Mouse (Mus musculus) liver, embryonic 14.5 days (tissue): ENCODE measurements around the gene Amph. TPM values are rescaled to one million over a fixed set of nuclear protein-coding genes. Genes with fewer than 3 reads are reported as not detected.

Experiments used
- ATAC-seq: fragments of 200-750 bp; cut with Nextera tagmentation; 2 replicates; pipeline ENCODE4 v1.8.0; 2017; ENCODE audit warnings: moderate number of reproducible peaks, mild to moderate bottlenecking, moderate library complexity; ENCODE audit not compliant: insufficient read depth
- DNase-seq, 3 experiments: peaks; one replicate each; pipeline ENCODE4 v3.0.0-alpha.2; 2012 to 2013; ENCODE audit warnings: low read depth in 3 of 3, low spot score in 3 of 3
- H3K27ac ChIP-seq: fragments of 300-500 bp; sonication (generic); 2 replicates; pipeline ENCODE4 v1.5.1; 2014; ENCODE audit warnings: moderate library complexity, mild to moderate bottlenecking, control low read depth, inconsistent platforms
- H3K27me3 ChIP-seq: fragments of 300-500 bp; sonication (generic); 2 replicates; pipeline ENCODE4 v1.6.1; 2014; ENCODE audit warnings: mild to moderate bottlenecking, low read length, moderate library complexity; ENCODE audit not compliant: control insufficient read depth, insufficient read depth
- H3K36me3 ChIP-seq: fragments of 300-500 bp; sonication (generic); replicated peaks from 2 replicates; pipeline ENCODE4 v1.6.1; 2014; ENCODE audit warnings: low read depth; ENCODE audit not compliant: control insufficient read depth, insufficient read depth
- H3K4me1 ChIP-seq, 2 experiments: fragments of 200-500 bp in 1 of 2; fragments of 300-500 bp in 1 of 2; sonication (generic) in 1 of 2; replicated peaks; 2 replicates each; pipeline ENCODE4 v1.6.1; 2012 to 2014; ENCODE audit warnings: antibody characterized with exemption in 1 of 2, inconsistent platforms in 1 of 2, low read length in 1 of 2; ENCODE audit not compliant: control insufficient read depth in 2 of 2, insufficient read depth in 2 of 2
- H3K4me2 ChIP-seq: fragments of 300-500 bp; sonication (generic); 2 replicates; pipeline ENCODE4 v1.6.1; 2014; ENCODE audit warnings: low read depth, mild to moderate bottlenecking, control low read depth, moderate library complexity
- H3K4me3 ChIP-seq, 2 experiments: fragments of 200-500 bp in 1 of 2; fragments of 300-500 bp in 1 of 2; sonication (generic) in 1 of 2; 2 replicates each; pipeline ENCODE4 v1.5.1; 2012 to 2014; ENCODE audit warnings: low read depth in 2 of 2, low read length in 2 of 2, mild to moderate bottlenecking in 2 of 2, control low read depth in 1 of 2, inconsistent platforms in 1 of 2, moderate library complexity in 1 of 2; ENCODE audit not compliant: insufficient read depth in 1 of 2
- H3K9ac ChIP-seq: fragments of 300-500 bp; sonication (generic); replicated peaks from 2 replicates; pipeline ENCODE4 v1.6.1; 2014; ENCODE audit warnings: mild to moderate bottlenecking, control low read depth, moderate library complexity
- H3K9me3 ChIP-seq: fragments of 300-500 bp; sonication (generic); 2 replicates; pipeline ENCODE4 v1.6.1; 2016; ENCODE audit warnings: low read length, mixed read lengths; ENCODE audit not compliant: control insufficient read depth
- CTCF ChIP-seq: IDR thresholded peaks from 2 replicates; pipeline ENCODE4 v1.5.1; 2016; ENCODE audit warnings: antibody characterized with exemption, low read depth, control low read depth
- EP300 ChIP-seq: IDR thresholded peaks from 2 replicates; pipeline ENCODE4 v1.6.1; 2016; ENCODE audit warnings: antibody characterized with exemption, low read depth
- WGBS: fragments of 180-500 bp; shearing (Covaris S2); extraction: QIAGEN DNeasy Blood & Tissue Kit; methylation state at CpG from one replicate; pipeline ENCODE4 v1.1.7; 2014; ENCODE audit not compliant: insufficient replicate concordance; 5-methylcytosine and 5-hydroxymethylcytosine counted together
- polyA plus RNA-seq, 2 experiments: library from polyadenylated mRNA; depleted of rRNA in 1 of 2; stranded (reverse) in 1 of 2; unstranded in 1 of 2; fragments of >200 nt; fragmentation: Nextera tagmentation in 1 of 2; extraction: Ambion mirVana in 1 of 2; gene quantifications; 2 replicates each; pipeline versions ENCODE4 v1.2.1 to v1.2.3; 2012 to 2014

Gene Amph
- polyA plus RNA-seq, 2 experiments: 0.20 TPM; not detected in 1

DNA sequence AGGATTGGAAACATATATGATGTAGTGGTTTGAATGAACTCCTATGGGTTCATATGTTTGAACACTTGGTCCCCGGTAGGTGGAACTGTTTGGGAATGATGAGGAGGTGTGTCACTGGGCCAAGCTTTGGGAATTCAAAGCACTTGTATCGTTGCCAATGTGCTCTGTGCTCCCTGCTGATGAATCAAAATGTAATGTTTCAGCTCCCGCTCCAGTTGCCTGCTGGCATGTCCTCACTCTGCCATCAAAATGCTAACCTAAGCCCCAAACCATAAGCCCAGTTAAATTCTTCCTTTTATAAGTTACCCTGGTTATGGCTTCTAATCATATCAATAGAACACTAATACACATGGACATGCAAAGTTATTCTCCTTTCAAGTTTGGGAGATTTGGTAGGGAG is 24.6 kb downstream of the Amph start:
- no peak for TF ChIP-seq CTCF
- no peak for TF ChIP-seq EP300
- H3K9ac ChIP-seq: no peak overlapping the region
- H3K9me3 ChIP-seq: no peaks in the 10 kb centered on the region
- no peaks in the 10 kb centered on the region for H3K36me3 ChIP-seq
- H3K4me1 ChIP-seq: no peaks in the 10 kb centered on the region
- ATAC-seq: no peak
- no peak overlapping the region for H3K27ac ChIP-seq
- 59% methylated on average over 3 of the region's 3 CpGs for WGBS
- DNase-seq: no peak
- H3K4me3 ChIP-seq: no peak overlapping the region
- no peaks in the 10 kb centered on the region for H3K27me3 ChIP-seq
- H3K4me2 ChIP-seq: no peak overlapping the region

DNA sequence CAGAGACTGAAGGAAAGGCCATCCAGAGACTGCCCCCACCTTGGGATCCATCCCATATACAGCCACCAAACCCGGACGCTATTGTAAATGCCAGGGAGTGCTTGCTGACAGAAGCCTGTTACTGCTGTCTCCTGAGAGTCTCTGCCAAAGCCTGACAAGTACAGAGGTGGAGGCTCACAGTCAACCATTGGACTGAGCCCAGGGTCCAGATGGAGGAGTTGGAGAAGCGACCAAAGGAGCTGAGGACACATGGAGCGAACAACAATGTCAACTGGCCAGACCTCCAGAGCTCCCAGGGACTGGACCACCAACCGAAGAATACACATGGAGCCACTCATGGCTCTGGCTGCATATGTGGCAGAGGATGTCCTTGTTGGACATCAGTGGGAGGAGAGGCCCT is 26.3 kb downstream of the Amph start:
- Histone ChIP-seq H3K27ac (no peak overlapping the region), H3K27me3 (no peaks in the 10 kb centered on the region), H3K4me2 (no peak overlapping the region), H3K4me1 (no peaks in the 10 kb centered on the region), H3K9ac (no peak overlapping the region), H3K4me3 (no peak overlapping the region), H3K36me3 (no peaks in the 10 kb centered on the region), H3K9me3 (no peaks in the 10 kb centered on the region)
- ATAC-seq (no peak), DNase-seq (no peak)
- TF ChIP-seq CTCF: no peak
- TF ChIP-seq EP300: no peak
- 54% methylated on average over 5 of the region's 5 CpGs for WGBS

DNA sequence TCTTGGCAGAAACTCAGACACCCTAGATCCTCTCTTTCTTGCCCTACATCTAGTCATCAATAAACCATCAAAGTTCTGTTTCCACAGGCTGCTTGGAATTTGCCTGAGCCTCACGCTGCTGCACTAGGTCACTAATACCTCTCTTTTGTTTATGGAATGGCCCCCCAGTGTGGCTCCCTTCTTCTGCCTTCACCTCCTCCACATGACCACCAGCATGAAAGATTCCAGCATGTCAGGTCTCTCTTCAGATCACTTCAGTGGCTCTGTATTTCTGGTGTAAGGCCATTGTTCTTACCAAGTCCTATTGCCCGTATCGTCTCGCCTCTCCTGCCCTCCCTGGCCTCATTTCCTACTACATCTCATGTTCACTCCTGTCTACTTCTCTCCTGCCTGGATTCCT is 39.3 kb downstream of the Amph start:
- WGBS: 75% methylated on average over 4 of the region's 4 CpGs
- DNase-seq (no peak), ATAC-seq (no peak)
- Histone ChIP-seq H3K9ac (no peak overlapping the region), H3K27me3 (no peaks in the 10 kb centered on the region), H3K9me3 (no peaks in the 10 kb centered on the region), H3K4me1 (no peaks in the 10 kb centered on the region), H3K4me2 (no peak overlapping the region), H3K4me3 (no peak overlapping the region), H3K36me3 (no peaks in the 10 kb centered on the region), H3K27ac (no peak overlapping the region)
- TF ChIP-seq CTCF (no peak), EP300 (no peak)

DNA sequence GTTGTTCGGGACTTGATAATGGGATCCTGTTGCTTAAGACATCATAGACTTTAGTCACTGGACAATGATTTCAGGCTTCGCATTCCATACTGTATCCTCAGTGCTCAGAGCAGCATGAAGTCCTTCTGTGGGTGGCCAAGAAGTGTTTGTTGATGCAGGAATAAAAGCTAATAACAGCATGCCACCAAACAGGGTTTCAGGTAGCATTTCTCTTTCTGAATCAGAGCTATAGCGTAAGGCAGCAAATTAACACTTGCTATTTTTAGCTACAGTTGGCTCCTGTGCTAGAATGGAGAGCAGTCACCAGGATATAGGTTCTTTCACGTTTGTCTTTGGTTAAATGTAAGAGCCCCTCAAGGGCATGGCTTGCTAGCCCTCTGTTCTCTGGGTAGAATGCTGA is 40.3 kb downstream of the Amph start:
- Histone ChIP-seq H3K4me3 (no peak overlapping the region), H3K36me3 (no peaks in the 10 kb centered on the region), H3K9ac (no peak overlapping the region), H3K4me1 (no peaks in the 10 kb centered on the region), H3K27ac (no peak overlapping the region), H3K9me3 (no peaks in the 10 kb centered on the region), H3K27me3 (no peaks in the 10 kb centered on the region), H3K4me2 (no peak overlapping the region)
- no peak for TF ChIP-seq EP300
- no peak for TF ChIP-seq CTCF
- DNase-seq (no peak), ATAC-seq (no peak)
- WGBS: 61% methylated on average over 4 of the region's 4 CpGs

DNA sequence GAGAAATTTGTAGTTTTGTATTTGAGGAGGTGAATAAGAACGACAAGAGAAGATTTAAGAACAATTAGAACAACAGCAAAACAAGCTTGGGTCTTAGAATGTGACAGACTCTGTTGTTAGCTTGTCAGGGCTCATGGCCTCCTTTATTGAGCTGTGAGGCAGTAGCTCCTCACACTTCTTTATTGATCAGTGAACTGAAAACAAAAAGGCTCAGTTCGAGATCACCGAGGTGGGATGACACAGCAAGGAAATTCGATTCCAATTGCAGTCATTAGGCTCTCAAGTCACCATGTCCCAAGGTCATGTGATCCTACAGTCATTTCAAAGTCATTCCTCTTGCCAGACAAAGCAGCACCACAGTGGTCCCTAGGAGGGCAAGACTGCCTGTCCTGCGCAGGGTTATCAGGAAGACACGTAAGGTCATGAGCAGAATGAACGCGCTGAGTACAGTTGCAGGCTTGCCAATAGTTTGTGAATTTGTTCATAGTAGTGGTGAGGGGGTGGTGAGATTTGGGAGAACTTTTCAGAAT is 41.2 kb downstream of the Amph start:
- no peak overlapping the region for H3K9ac ChIP-seq
- ATAC-seq (no peak), DNase-seq (no peak)
- no peaks in the 10 kb centered on the region for H3K27me3 ChIP-seq
- H3K4me1 ChIP-seq: no peaks in the 10 kb centered on the region
- H3K4me2 ChIP-seq: no peak overlapping the region
- no peaks in the 10 kb centered on the region for H3K9me3 ChIP-seq
- no peak overlapping the region for H3K27ac ChIP-seq
- no peak overlapping the region for H3K4me3 ChIP-seq
- 68% methylated on average over 8 of the region's 8 CpGs for WGBS
- no peak for TF ChIP-seq EP300
- no peak for TF ChIP-seq CTCF
- no peaks in the 10 kb centered on the region for H3K36me3 ChIP-seq
